Mouse (Mus musculus): ENCODE measurements at regions not wholly inside any gene's neighbourhood (a gene's known extent, or its start where the extent isn't known, plus 50 kb on each side); places are given as distances from the start of the nearest gene placed in this dataset.
A peak's percentile ranks its signal among the peaks of the same experiment; 100 is the strongest.

- Histone ChIP-seq H3K4me1 (no peaks in the 10 kb centered on the region), H3K27me3 (replicated peaks; ENCODE audit: low read depth, poor library complexity, severe bottlenecking) (no peaks in the 10 kb centered on the region), H3K36me3 (replicated peaks) (no peaks in the 10 kb centered on the region), H3K27ac (replicated peaks) (no peak overlapping the region), H3K4me3 (no peak overlapping the region), H3K9me3 (no peaks in the 10 kb centered on the region)
- DNase-seq (ENCODE audit: low spot score) = no peak
- 79% methylated on average over 1 of the region's 1 CpGs for WGBS
Observed at GRCm38 (mm10) chr3:39669145-39669544, 782.4 kb downstream of the Fat4 start.

- no peak overlapping the region for H3K27ac ChIP-seq (replicated peaks)
- no peak for DNase-seq (ENCODE audit: low spot score)
- WGBS = 92% methylated on average over 7 of the region's 7 CpGs
- no peaks in the 10 kb centered on the region for H3K27me3 ChIP-seq (replicated peaks; ENCODE audit: low read depth, poor library complexity, severe bottlenecking)
- no peaks in the 10 kb centered on the region for H3K9me3 ChIP-seq
- H3K4me1 ChIP-seq = no peaks in the 10 kb centered on the region
- no peaks in the 10 kb centered on the region for H3K36me3 ChIP-seq (replicated peaks)
- no peak overlapping the region for H3K4me3 ChIP-seq
Observed at GRCm38 (mm10) chr3:39673997-39674396, 787.3 kb downstream of the Fat4 start.

GRCm38 (mm10) chr3:39674927-39675326, 788.2 kb downstream of the Fat4 start:
- H3K4me1 ChIP-seq = no peaks in the 10 kb centered on the region
- H3K4me3 ChIP-seq = no peak overlapping the region
- H3K27ac ChIP-seq (replicated peaks) = no peak overlapping the region
- DNase-seq (ENCODE audit: low spot score) = no peak
- no peaks in the 10 kb centered on the region for H3K9me3 ChIP-seq
- WGBS = 88% methylated on average over 10 of the region's 10 CpGs
- no peaks in the 10 kb centered on the region for H3K36me3 ChIP-seq (replicated peaks)
- H3K27me3 ChIP-seq (replicated peaks; ENCODE audit: low read depth, poor library complexity, severe bottlenecking) = no peaks in the 10 kb centered on the region

GRCm38 (mm10) chr3:39705610-39706009, 818.9 kb downstream of the Fat4 start:
- H3K27me3 ChIP-seq (replicated peaks; ENCODE audit: low read depth, poor library complexity, severe bottlenecking) = no peaks in the 10 kb centered on the region
- no peak for DNase-seq (ENCODE audit: low spot score)
- no peaks in the 10 kb centered on the region for H3K36me3 ChIP-seq (replicated peaks)
- H3K9me3 ChIP-seq = peaks cover 10% of the 10 kb centered on the region
- H3K4me1 ChIP-seq = no peaks in the 10 kb centered on the region
- no peak overlapping the region for H3K27ac ChIP-seq (replicated peaks)
- no peak overlapping the region for H3K4me3 ChIP-seq
- WGBS = 85% methylated on average over 1 of the region's 1 CpGs

- WGBS = 78% methylated on average over 13 of the region's 13 CpGs
- Histone ChIP-seq H3K4me1 (peaks cover 19% of the 10 kb centered on the region), H3K27me3 (replicated peaks; ENCODE audit: low read depth, poor library complexity, severe bottlenecking) (no peaks in the 10 kb centered on the region), H3K27ac (replicated peaks) (peak overlapping the region; percentile 68; the same call in 1 of the 2 replicates), H3K9me3 (no peaks in the 10 kb centered on the region), H3K36me3 (replicated peaks) (no peaks in the 10 kb centered on the region), H3K4me3 (no peak overlapping the region)
- DNase-seq (ENCODE audit: low spot score) = no peak
Observed at GRCm38 (mm10) chr3:39712795-39713709, 818.0 kb upstream of the Intu start.

GRCm38 (mm10) chr3:39714056-39714592, 817.0 kb upstream of the Intu start:
- 32% methylated on average over 5 of the region's 5 CpGs for WGBS
- peak; percentile 58 for DNase-seq (ENCODE audit: low spot score)
- H3K4me3 ChIP-seq = no peak overlapping the region
- peaks cover 19% of the 10 kb centered on the region for H3K4me1 ChIP-seq
- H3K27ac ChIP-seq (replicated peaks) = peak overlapping the region; percentile 68
- no peaks in the 10 kb centered on the region for H3K27me3 ChIP-seq (replicated peaks; ENCODE audit: low read depth, poor library complexity, severe bottlenecking)
- no peaks in the 10 kb centered on the region for H3K9me3 ChIP-seq
- no peaks in the 10 kb centered on the region for H3K36me3 ChIP-seq (replicated peaks)

GRCm38 (mm10) chr3:39718946-39719545, 812.0 kb upstream of the Intu start:
- H3K27me3 ChIP-seq (replicated peaks; ENCODE audit: low read depth, poor library complexity, severe bottlenecking) = no peaks in the 10 kb centered on the region
- H3K9me3 ChIP-seq = no peaks in the 10 kb centered on the region
- H3K4me1 ChIP-seq = peaks cover 6% of the 10 kb centered on the region
- WGBS = 55% methylated on average over 11 of the region's 11 CpGs
- no peak for DNase-seq (ENCODE audit: low spot score)
- H3K27ac ChIP-seq (replicated peaks) = no peak overlapping the region
- no peak overlapping the region for H3K4me3 ChIP-seq
- no peaks in the 10 kb centered on the region for H3K36me3 ChIP-seq (replicated peaks)

- H3K36me3 ChIP-seq (replicated peaks) = no peaks in the 10 kb centered on the region
- H3K27ac ChIP-seq (replicated peaks) = no peak overlapping the region
- WGBS = 87% methylated on average over 3 of the region's 3 CpGs
- H3K9me3 ChIP-seq = no peaks in the 10 kb centered on the region
- H3K4me3 ChIP-seq = no peak overlapping the region
- no peak for DNase-seq (ENCODE audit: low spot score)
- H3K27me3 ChIP-seq (replicated peaks; ENCODE audit: low read depth, poor library complexity, severe bottlenecking) = no peaks in the 10 kb centered on the region
- H3K4me1 ChIP-seq = no peaks in the 10 kb centered on the region
Observed at GRCm38 (mm10) chr3:39725755-39726154, 805.3 kb upstream of the Intu start.

GRCm38 (mm10) chr3:39736639-39737038, 794.4 kb upstream of the Intu start:
- Histone ChIP-seq H3K4me3 (no peak overlapping the region), H3K27ac (replicated peaks) (no peak overlapping the region), H3K27me3 (replicated peaks; ENCODE audit: low read depth, poor library complexity, severe bottlenecking) (no peaks in the 10 kb centered on the region), H3K9me3 (no peaks in the 10 kb centered on the region), H3K36me3 (replicated peaks) (no peaks in the 10 kb centered on the region), H3K4me1 (no peaks in the 10 kb centered on the region)
- no peak for DNase-seq (ENCODE audit: low spot score)
- 58% methylated on average over 1 of the region's 1 CpGs for WGBS

GRCm38 (mm10) chr3:39745947-39746346, 785.1 kb upstream of the Intu start:
- no peak for DNase-seq (ENCODE audit: low spot score)
- no peak overlapping the region for H3K4me3 ChIP-seq
- H3K36me3 ChIP-seq (replicated peaks) = no peaks in the 10 kb centered on the region
- 91% methylated on average over 2 of the region's 2 CpGs for WGBS
- H3K27ac ChIP-seq (replicated peaks) = no peak overlapping the region
- peaks cover 3% of the 10 kb centered on the region; the same call in 1 of the 2 replicates for H3K4me1 ChIP-seq
- H3K9me3 ChIP-seq = no peaks in the 10 kb centered on the region
- no peaks in the 10 kb centered on the region for H3K27me3 ChIP-seq (replicated peaks; ENCODE audit: low read depth, poor library complexity, severe bottlenecking)

GRCm38 (mm10) chr3:39768981-39769568, 762.0 kb upstream of the Intu start:
- Histone ChIP-seq H3K36me3 (replicated peaks) (no peaks in the 10 kb centered on the region), H3K4me1 (peaks cover 14% of the 10 kb centered on the region), H3K9me3 (no peaks in the 10 kb centered on the region), H3K27ac (replicated peaks) (no peak overlapping the region), H3K4me3 (no peak overlapping the region), H3K27me3 (replicated peaks; ENCODE audit: low read depth, poor library complexity, severe bottlenecking) (no peaks in the 10 kb centered on the region)
- WGBS = 91% methylated on average over 6 of the region's 6 CpGs
- no peak for DNase-seq (ENCODE audit: low spot score)

GRCm38 (mm10) chr3:39776278-39777039, 754.6 kb upstream of the Intu start:
- Histone ChIP-seq H3K9me3 (no peaks in the 10 kb centered on the region), H3K4me3 (no peak overlapping the region), H3K27me3 (replicated peaks; ENCODE audit: low read depth, poor library complexity, severe bottlenecking) (no peaks in the 10 kb centered on the region), H3K36me3 (replicated peaks) (no peaks in the 10 kb centered on the region), H3K27ac (replicated peaks) (no peak overlapping the region), H3K4me1 (peaks cover 21% of the 10 kb centered on the region)
- 89% methylated on average over 7 of the region's 7 CpGs for WGBS
- no peak for DNase-seq (ENCODE audit: low spot score)

All from embryonic facial prominence, embryonic 10.5 days (tissue).